Mouse (Mus musculus) forebrain, embryonic 14.5 days (tissue): Measurements from ENCODE around the gene Tmem86b. TPM values are rescaled to one million over a fixed set of nuclear protein-coding genes. Genes with fewer than 3 reads are reported as not detected.

Experiments
- ATAC-seq: fragments of 200-750 bp; cut with Nextera tagmentation; 2 replicates; pipeline ENCODE4 v1.8.0; 2017; ENCODE audit warnings: mild to moderate bottlenecking, moderate library complexity
- DNase-seq: peaks from one replicate; pipeline ENCODE4 v3.0.0-alpha.2; 2015; ENCODE audit warnings: low spot score
- H3K27ac ChIP-seq: fragments of 300-500 bp; sonication (generic); 2 replicates; pipeline ENCODE4 v1.5.1; 2014; ENCODE audit warnings: low read depth, mild to moderate bottlenecking, control low read depth, low read length, moderate library complexity
- H3K27me3 ChIP-seq: fragments of 300-500 bp; sonication (generic); replicated peaks from 2 replicates; pipeline ENCODE4 v1.6.1; 2014; ENCODE audit warnings: low read length, control low read depth, mixed read lengths; ENCODE audit not compliant: control insufficient read depth, insufficient read depth
- H3K36me3 ChIP-seq: fragments of 300-500 bp; sonication (generic); 2 replicates; pipeline ENCODE4 v1.6.1; 2014; ENCODE audit warnings: low read length, control low read depth; ENCODE audit not compliant: control insufficient read depth, insufficient read depth
- H3K4me1 ChIP-seq: fragments of 300-500 bp; sonication (generic); 2 replicates; pipeline ENCODE4 v1.6.1; 2014; ENCODE audit warnings: antibody characterized with exemption, low read length, control low read depth; ENCODE audit not compliant: control insufficient read depth, insufficient read depth
- H3K4me2 ChIP-seq: fragments of 300-500 bp; sonication (generic); 2 replicates; pipeline ENCODE4 v1.6.1; 2014; ENCODE audit warnings: mild to moderate bottlenecking, control low read depth, low read length
- H3K4me3 ChIP-seq: fragments of 300-500 bp; sonication (generic); 2 replicates; pipeline ENCODE4 v1.5.1; 2014; ENCODE audit warnings: low read depth, low read length, control low read depth
- H3K9ac ChIP-seq: fragments of 300-500 bp; sonication (generic); 2 replicates; pipeline ENCODE4 v1.6.1; 2014; ENCODE audit warnings: mild to moderate bottlenecking, low read length, control low read depth, moderate library complexity
- H3K9me3 ChIP-seq: fragments of 300-500 bp; sonication (generic); replicated peaks from 2 replicates; pipeline ENCODE4 v1.6.1; 2016; ENCODE audit warnings: low read length, control low read depth, mixed read lengths; ENCODE audit not compliant: control insufficient read depth
- WGBS: fragments of 180-500 bp; shearing (Covaris S2); extraction: QIAGEN DNeasy Blood & Tissue Kit; methylation state at CpG from one replicate; pipeline ENCODE4 v1.1.7; 2014; 5-methylcytosine and 5-hydroxymethylcytosine counted together
- polyA plus RNA-seq: library from polyadenylated mRNA; unstranded; fragments of >200 nt; fragmentation: Nextera tagmentation; extraction: Ambion mirVana; gene quantifications from 2 replicates; pipeline ENCODE4 v1.2.1, GENCODE M21; 2014

Tmem86b gene
- polyA plus RNA-seq, 1 experiment from 2014 or later, result 2.6 TPM

DNA sequence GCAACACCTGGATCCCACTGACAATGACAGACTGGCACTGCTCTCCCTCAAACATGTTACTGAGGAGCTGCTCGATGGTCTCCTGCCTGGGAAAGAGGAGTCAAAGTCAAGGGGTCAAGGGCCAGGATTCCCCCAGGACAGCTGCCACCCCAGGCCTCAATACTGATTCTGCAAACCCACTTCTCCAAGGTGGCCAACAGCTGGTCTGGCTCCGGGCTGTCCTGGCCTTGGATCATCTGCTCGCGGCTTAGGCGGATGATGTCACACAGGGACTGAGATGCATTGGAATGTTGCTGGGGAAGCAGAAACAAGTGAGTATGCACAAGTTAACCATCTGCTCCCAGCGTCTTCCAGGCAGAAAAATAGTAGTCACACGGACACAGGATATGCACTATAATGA lies 10.7 kb upstream of the Tmem86b start:
- no peak for DNase-seq
- Histone ChIP-seq H3K9ac (no peak overlapping the region), H3K27ac (no peak overlapping the region), H3K4me2 (no peak overlapping the region), H3K4me1 (no peaks in the 10 kb centered on the region), H3K4me3 (no peak overlapping the region), H3K9me3 (no peaks in the 10 kb centered on the region), H3K36me3 (peaks cover 88% of the 10 kb centered on the region), H3K27me3 (no peaks in the 10 kb centered on the region)
- ATAC-seq, result no peak
- WGBS, result 96% methylated on average over 7 of the region's 7 CpGs

DNA sequence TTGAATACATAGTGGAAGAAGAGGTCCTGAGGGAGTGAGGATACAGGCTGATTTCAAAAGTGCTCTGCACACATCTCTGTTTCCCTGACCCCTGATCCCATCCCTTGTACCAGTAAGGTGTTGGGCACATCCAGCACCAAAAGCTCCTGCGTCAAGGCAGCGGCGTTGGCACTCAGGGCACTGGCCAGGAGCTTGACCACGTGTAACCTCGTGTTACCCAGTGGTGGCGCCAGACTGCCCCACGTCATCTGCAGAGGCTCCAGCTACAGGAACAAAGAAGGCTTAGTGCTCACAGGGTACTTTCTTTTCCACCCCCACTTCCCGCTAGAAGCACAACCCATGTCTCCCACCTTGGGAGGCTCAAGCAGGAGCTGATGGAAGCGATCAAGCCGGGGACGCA lies 9.9 kb upstream of the Tmem86b start:
- ATAC-seq (no peak), DNase-seq (no peak)
- WGBS, result 79% methylated on average over 11 of the region's 11 CpGs
- no peaks in the 10 kb centered on the region for H3K4me1 ChIP-seq
- H3K27me3 ChIP-seq, result no peaks in the 10 kb centered on the region
- no peak overlapping the region for H3K9ac ChIP-seq
- no peaks in the 10 kb centered on the region for H3K9me3 ChIP-seq
- H3K27ac ChIP-seq, result no peak overlapping the region
- no peak overlapping the region for H3K4me3 ChIP-seq
- peaks cover 89% of the 10 kb centered on the region for H3K36me3 ChIP-seq
- H3K4me2 ChIP-seq, result no peak overlapping the region

- Histone ChIP-seq H3K4me2 (no peak overlapping the region), H3K9me3 (no peaks in the 10 kb centered on the region), H3K27ac (no peak overlapping the region), H3K4me1 (no peaks in the 10 kb centered on the region), H3K36me3 (peaks cover 84% of the 10 kb centered on the region), H3K4me3 (no peak overlapping the region), H3K27me3 (no peaks in the 10 kb centered on the region), H3K9ac (no peak overlapping the region)
- ATAC-seq, result no peak
- WGBS, result 83% methylated on average over 4 of the region's 4 CpGs
- no peak for DNase-seq
Measured at GRCm38 (mm10) chr7:4636179-4636578, 5.0 kb upstream of the Tmem86b start.

GRCm38 (mm10) chr7:4630198-4630597 lies 1.0 kb downstream of the Tmem86b start:
- ATAC-seq (no peak), DNase-seq (no peak)
- Histone ChIP-seq H3K9me3 (no peaks in the 10 kb centered on the region), H3K4me1 (no peaks in the 10 kb centered on the region), H3K27ac (no peak overlapping the region), H3K36me3 (peaks cover 67% of the 10 kb centered on the region), H3K4me3 (no peak overlapping the region), H3K4me2 (no peak overlapping the region), H3K9ac (no peak overlapping the region), H3K27me3 (no peaks in the 10 kb centered on the region)
- WGBS, result 94% methylated on average over 1 of the region's 1 CpGs

- H3K4me1 ChIP-seq, result no peaks in the 10 kb centered on the region
- no peak overlapping the region for H3K27ac ChIP-seq
- peaks cover 62% of the 10 kb centered on the region for H3K36me3 ChIP-seq
- no peaks in the 10 kb centered on the region for H3K27me3 ChIP-seq
- no peaks in the 10 kb centered on the region for H3K9me3 ChIP-seq
- no peak overlapping the region for H3K4me3 ChIP-seq
- ATAC-seq, result no peak
- H3K9ac ChIP-seq, result no peak overlapping the region
- no peak for DNase-seq
- H3K4me2 ChIP-seq, result no peak overlapping the region
- WGBS, result 89% methylated on average over 5 of the region's 5 CpGs
Measured at GRCm38 (mm10) chr7:4629586-4629985, 1.6 kb downstream of the Tmem86b start.

GRCm38 (mm10) chr7:4625928-4626327 lies 5.3 kb downstream of the Tmem86b start:
- Histone ChIP-seq H3K4me1 (no peaks in the 10 kb centered on the region), H3K27me3 (no peaks in the 10 kb centered on the region), H3K9me3 (no peaks in the 10 kb centered on the region), H3K9ac (no peak overlapping the region), H3K4me2 (no peak overlapping the region), H3K36me3 (peaks cover 30% of the 10 kb centered on the region), H3K4me3 (no peak overlapping the region), H3K27ac (no peak overlapping the region)
- WGBS, result 88% methylated on average over 2 of the region's 2 CpGs
- ATAC-seq (no peak), DNase-seq (no peak)

DNA sequence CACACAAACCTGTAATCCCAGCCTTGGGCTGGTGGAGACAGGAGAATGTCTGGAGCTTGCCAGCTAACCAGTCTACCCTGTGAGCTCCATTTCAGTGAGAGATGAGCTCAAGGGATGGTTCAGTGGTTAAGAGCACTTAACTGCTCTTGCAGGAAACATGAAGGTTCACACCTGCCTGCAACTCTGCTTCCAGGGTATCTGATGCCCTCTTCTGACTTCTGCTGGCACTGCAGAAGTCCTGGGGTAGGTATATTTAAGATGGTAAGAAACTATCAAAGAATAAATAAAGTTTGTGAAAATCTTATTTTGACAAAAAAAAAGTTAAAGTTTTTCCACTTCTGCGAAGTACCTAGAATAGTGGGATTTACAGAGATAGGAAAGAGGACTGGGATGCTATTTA lies 6.9 kb downstream of the Tmem86b start:
- H3K4me1 ChIP-seq, result no peaks in the 10 kb centered on the region
- no peak overlapping the region for H3K27ac ChIP-seq
- WGBS, result 50% methylated on average over 1 of the region's 1 CpGs
- H3K27me3 ChIP-seq, result no peaks in the 10 kb centered on the region
- H3K36me3 ChIP-seq, result peaks cover 15% of the 10 kb centered on the region
- H3K4me2 ChIP-seq, result no peak overlapping the region
- ATAC-seq (0 out of 2 replicates have a peak, but pooled peaks have one; percentile 8), DNase-seq (no peak)
- no peaks in the 10 kb centered on the region for H3K9me3 ChIP-seq
- H3K9ac ChIP-seq, result no peak overlapping the region
- H3K4me3 ChIP-seq, result no peak overlapping the region

DNA sequence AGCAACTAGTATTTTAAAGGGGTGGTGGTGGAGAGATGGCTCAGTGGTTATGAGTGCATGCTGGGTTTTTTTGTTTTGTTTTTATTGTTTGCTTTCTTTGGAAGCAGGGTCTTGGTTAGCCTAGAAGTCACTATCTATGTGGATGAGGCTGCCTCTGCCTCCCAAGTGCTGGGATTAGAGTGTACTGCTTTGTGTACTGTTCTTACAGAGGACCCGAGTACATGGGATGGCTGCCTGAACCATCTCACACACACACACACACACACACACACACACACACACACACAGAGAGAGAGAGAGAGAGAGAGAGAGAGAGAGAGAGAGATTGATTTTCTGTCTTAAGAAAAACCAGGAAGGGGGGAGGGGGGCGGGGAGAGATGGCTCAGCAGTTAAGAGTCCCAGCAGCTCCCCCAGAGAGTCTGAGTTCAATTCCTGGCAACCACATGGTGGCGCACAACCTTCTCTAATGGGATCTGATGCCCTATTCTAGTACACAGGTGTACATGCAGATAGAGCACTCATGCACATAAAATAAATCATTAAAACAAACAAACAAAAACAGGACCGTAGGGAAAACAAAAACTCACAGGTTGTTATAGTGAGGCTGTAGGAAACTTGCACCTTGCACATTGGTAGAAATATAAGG lies 7.6 kb downstream of the Tmem86b start:
- no peak overlapping the region for H3K4me2 ChIP-seq
- H3K9me3 ChIP-seq, result no peaks in the 10 kb centered on the region
- ATAC-seq, result peak; percentile 70
- no peaks in the 10 kb centered on the region for H3K4me1 ChIP-seq
- no peak overlapping the region for H3K4me3 ChIP-seq
- no peak overlapping the region for H3K27ac ChIP-seq
- peak; percentile 68 for DNase-seq
- no peaks in the 10 kb centered on the region for H3K27me3 ChIP-seq
- WGBS, result 27% methylated on average over 4 of the region's 4 CpGs
- no peak overlapping the region for H3K9ac ChIP-seq
- H3K36me3 ChIP-seq, result peaks cover 8% of the 10 kb centered on the region; the same call in 1 of the 2 replicates

DNA sequence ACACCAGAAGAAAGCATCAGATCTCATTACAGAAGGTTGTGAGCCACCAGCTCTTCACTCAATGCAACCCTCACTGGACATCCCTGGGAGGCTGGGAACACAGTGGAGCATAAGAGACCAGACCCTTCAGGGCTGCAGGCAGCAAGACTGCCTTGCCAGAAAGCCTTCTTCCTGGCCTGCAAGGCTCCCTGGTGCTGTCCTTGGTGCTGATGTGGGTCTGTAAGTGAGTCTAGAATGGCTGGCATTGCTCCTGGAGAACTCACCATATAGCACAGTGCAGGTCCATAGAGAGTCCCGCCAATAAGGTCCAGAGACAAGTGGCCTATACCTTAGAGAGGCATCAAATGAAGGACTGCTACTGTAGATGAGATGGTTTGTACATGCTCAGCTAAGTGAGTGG lies 11.2 kb downstream of the Tmem86b start:
- no peak overlapping the region for H3K4me3 ChIP-seq
- WGBS, result 58% methylated on average over 1 of the region's 1 CpGs
- ATAC-seq (no peak), DNase-seq (peak; percentile 5)
- no peak overlapping the region for H3K9ac ChIP-seq
- H3K4me2 ChIP-seq, result no peak overlapping the region
- H3K9me3 ChIP-seq, result no peaks in the 10 kb centered on the region
- no peaks in the 10 kb centered on the region for H3K36me3 ChIP-seq
- H3K27me3 ChIP-seq, result no peaks in the 10 kb centered on the region
- H3K4me1 ChIP-seq, result no peaks in the 10 kb centered on the region
- H3K27ac ChIP-seq, result no peak overlapping the region
